Mouse (Mus musculus): Measurements from ENCODE around the gene Smg8. TPM values are rescaled to one million over a fixed set of nuclear protein-coding genes. Genes with fewer than 3 reads are reported as not detected.
A peak's percentile ranks its signal among the peaks of the same experiment; 100 is the strongest.
"Not testable (repeated sequence)": the region's sequence is repeated elsewhere in the genome, so short reads cannot be mapped to it uniquely, and the experiment has no call there.

The Smg8 gene
- polyA plus RNA-seq, 1 experiment from 2014 or later = 22.1 TPM

DNA sequence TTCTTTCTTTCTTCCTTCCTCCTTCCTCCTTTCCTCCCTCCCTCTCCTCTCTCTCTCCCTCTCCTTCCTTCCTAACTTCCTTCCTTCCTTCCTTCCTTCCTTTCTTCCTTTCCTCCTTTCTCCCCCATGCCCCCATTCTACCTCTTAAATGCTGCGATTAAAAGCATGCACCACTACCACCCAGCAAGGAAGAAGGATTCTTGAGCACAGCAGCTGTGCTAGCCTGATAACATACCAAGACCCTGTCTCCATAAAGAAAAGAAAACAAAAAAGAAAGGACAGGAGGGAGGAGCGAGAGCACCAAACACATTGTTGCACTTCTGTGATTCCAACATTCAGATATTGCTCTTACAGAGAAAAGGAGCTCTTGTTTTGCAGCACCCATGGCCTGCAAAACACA, 568 bp upstream of the Smg8 start:
- H3K9me3 ChIP-seq = no peaks in the 10 kb centered on the region
- H3K4me1 ChIP-seq (replicated peaks) = peaks cover 32% of the 10 kb centered on the region
- H3K27me3 ChIP-seq = no peaks in the 10 kb centered on the region
- 73% methylated on average over 2 of the region's 2 CpGs for WGBS
- H3K9ac ChIP-seq = peak overlapping the region; percentile 82; the same call in 1 of the 2 replicates
- peak overlapping the region; percentile 90 for H3K4me2 ChIP-seq
- no peak for ATAC-seq (ENCODE audit: low FRiP score, low read depth)
- H3K27ac ChIP-seq (replicated peaks) = no peak overlapping the region
- H3K36me3 ChIP-seq = peaks cover 21% of the 10 kb centered on the region
- H3K4me3 ChIP-seq = peak overlapping the region; percentile 88

- no peaks in the 10 kb centered on the region for H3K9me3 ChIP-seq
Observed at GRCm38 (mm10) chr11:87085461-87085860, 1.1 kb downstream of the Smg8 start.

GRCm38 (mm10) chr11:87083712-87084111, 2.9 kb downstream of the Smg8 start:
- WGBS = 74% methylated on average over 1 of the region's 1 CpGs

More at GRCm38 (mm10) chr11:87085461-87085860, 1.1 kb downstream of the Smg8 start:
- peak overlapping the region; percentile 88 for H3K4me3 ChIP-seq
- peaks cover 34% of the 10 kb centered on the region for H3K4me1 ChIP-seq (replicated peaks)
- peaks cover 27% of the 10 kb centered on the region for H3K36me3 ChIP-seq
- H3K27me3 ChIP-seq = no peaks in the 10 kb centered on the region
- 92% methylated on average over 13 of the region's 13 CpGs for WGBS
- peak overlapping the region; percentile 82; the same call in 1 of the 2 replicates for H3K9ac ChIP-seq
- H3K4me2 ChIP-seq = peak overlapping the region; percentile 90
- no peak overlapping the region for H3K27ac ChIP-seq (replicated peaks)
- no peak for ATAC-seq (ENCODE audit: low FRiP score, low read depth)

GRCm38 (mm10) chr11:87073866-87074440, 12.6 kb downstream of the Smg8 start, which contains the start of gene Gdpd1:
Gdpd1 (minus strand) TSS chr11:87074062.
- no peaks in the 10 kb centered on the region for H3K27me3 ChIP-seq
- peak within 1 kb of the TSS; percentile 80 for H3K9ac ChIP-seq
- peak within 1 kb of the TSS; percentile 96 for H3K27ac ChIP-seq (replicated peaks)
- peaks cover 40% of the 10 kb centered on the region for H3K4me1 ChIP-seq (replicated peaks)
- no peaks in the 10 kb centered on the region for H3K9me3 ChIP-seq
- peak within 1 kb of the TSS; percentile 62 for H3K4me2 ChIP-seq
- under 1% methylated on average over 43 of the region's 43 CpGs for WGBS
- H3K4me3 ChIP-seq = peak within 1 kb of the TSS; percentile 82
- peaks cover 17% of the 10 kb centered on the region for H3K36me3 ChIP-seq
- ATAC-seq (ENCODE audit: low FRiP score, low read depth) = peak; percentile 97

More at GRCm38 (mm10) chr11:87083712-87084111, 2.9 kb downstream of the Smg8 start:
- H3K27me3 ChIP-seq = no peaks in the 10 kb centered on the region
- H3K9ac ChIP-seq = no peak overlapping the region
- peaks cover 39% of the 10 kb centered on the region for H3K4me1 ChIP-seq (replicated peaks)
- peak overlapping the region; percentile 90; the same call in 1 of the 2 replicates for H3K4me2 ChIP-seq
- no peaks in the 10 kb centered on the region for H3K9me3 ChIP-seq
- H3K27ac ChIP-seq (replicated peaks) = no peak overlapping the region
- H3K36me3 ChIP-seq = peaks cover 40% of the 10 kb centered on the region
- H3K4me3 ChIP-seq = no peak overlapping the region
- no peak for ATAC-seq (ENCODE audit: low FRiP score, low read depth)

DNA sequence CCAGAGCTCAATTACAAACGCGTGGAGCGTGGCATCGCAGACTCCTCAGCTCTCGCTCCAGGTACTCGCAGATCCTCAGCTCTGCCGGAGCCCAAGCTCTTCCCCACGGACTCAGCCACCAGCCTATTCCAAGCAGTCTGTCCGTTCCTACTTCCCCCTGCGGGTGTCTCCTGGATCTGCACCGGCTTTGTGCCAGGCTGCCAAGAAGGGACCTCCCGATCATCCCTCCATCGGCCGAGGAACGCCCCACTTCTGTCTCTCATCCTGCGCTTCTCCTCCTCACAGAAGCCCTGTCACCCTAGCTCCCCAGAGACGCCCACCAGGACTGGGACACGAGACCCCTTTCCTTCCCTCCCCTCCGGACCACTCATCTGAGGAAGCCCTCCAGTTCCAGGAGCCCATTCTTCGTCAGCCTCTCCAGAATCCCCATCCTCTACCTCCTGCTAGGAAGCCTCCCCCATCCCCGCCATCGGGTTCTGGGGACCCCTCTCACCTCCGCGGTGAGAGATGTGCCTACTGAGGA, 13.2 kb downstream of the Smg8 start:
- WGBS = under 1% methylated on average over 24 of the region's 24 CpGs
- peaks cover 44% of the 10 kb centered on the region for H3K4me1 ChIP-seq (replicated peaks)

DNA sequence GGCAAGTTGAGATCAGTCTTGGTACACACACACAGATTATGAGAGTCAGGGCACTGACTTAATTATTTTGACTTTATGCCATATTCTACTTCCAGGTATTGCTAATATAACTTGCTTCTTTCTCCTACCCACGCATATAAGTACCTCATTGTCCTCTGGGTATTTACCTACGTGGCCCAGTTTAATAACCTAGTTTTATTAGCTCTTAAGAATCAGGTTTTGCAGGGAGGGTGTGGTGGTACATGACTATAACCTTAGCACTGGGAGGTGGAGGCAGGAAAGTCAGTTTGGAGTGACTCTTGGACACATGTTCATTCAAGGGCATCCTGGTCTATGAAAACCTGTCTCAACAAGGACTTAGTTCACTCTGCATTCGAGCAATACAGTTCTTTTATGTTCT, 24.5 kb downstream of the Smg8 start:
- no peaks in the 10 kb centered on the region for H3K27me3 ChIP-seq
- H3K4me2 ChIP-seq = no peak overlapping the region
- WGBS = 78% methylated on average over 3 of the region's 3 CpGs
- H3K36me3 ChIP-seq = peaks cover 44% of the 10 kb centered on the region
- H3K27ac ChIP-seq (replicated peaks) = no peak overlapping the region
- H3K4me1 ChIP-seq (replicated peaks) = no peaks in the 10 kb centered on the region
- no peak for ATAC-seq (ENCODE audit: low FRiP score, low read depth)
- H3K9me3 ChIP-seq = no peaks in the 10 kb centered on the region
- no peak overlapping the region for H3K9ac ChIP-seq
- H3K4me3 ChIP-seq = no peak overlapping the region

More for the DNA sequence above, 13.2 kb downstream of the Smg8 start:
- Histone ChIP-seq H3K27me3 (no peaks in the 10 kb centered on the region), H3K9ac (peak overlapping the region; percentile 80), H3K4me2 (peak overlapping the region; percentile 62), H3K36me3 (peaks cover 14% of the 10 kb centered on the region), H3K27ac (replicated peaks) (peak overlapping the region; percentile 96), H3K4me3 (peak overlapping the region; percentile 82), H3K9me3 (no peaks in the 10 kb centered on the region)
- peak; percentile 79 for ATAC-seq (ENCODE audit: low FRiP score, low read depth)

- Histone ChIP-seq H3K4me3 (no peak overlapping the region), H3K4me2 (no peak overlapping the region), H3K9me3 (no peaks in the 10 kb centered on the region), H3K9ac (no peak overlapping the region), H3K4me1 (replicated peaks) (no peaks in the 10 kb centered on the region), H3K36me3 (peaks cover 59% of the 10 kb centered on the region), H3K27me3 (no peaks in the 10 kb centered on the region), H3K27ac (replicated peaks) (no peak overlapping the region)
- ATAC-seq (ENCODE audit: low FRiP score, low read depth) = no peak
- 96% methylated on average over 2 of the region's 2 CpGs for WGBS
Observed at GRCm38 (mm10) chr11:87060410-87060809, 26.2 kb downstream of the Smg8 start.

DNA sequence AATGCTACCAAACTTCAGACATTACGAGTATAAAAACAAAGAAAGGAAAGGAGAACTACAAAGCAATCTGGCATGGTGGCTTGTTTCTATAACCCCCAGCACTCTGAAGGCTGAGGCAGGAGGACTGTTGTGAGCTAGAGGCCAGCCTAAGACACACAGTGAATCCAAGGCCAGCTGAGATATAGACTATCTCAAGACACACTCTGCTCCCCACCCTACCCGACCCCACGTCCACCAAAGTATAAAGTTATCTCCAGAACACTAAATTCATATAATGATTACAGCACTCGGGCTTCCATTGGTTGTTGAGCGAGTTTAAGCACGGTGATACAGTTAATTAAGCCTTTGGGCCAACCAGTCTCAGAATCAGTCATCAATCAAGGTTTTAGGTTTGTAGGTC, 30.3 kb downstream of the Smg8 start:
- Histone ChIP-seq H3K4me1 (replicated peaks) (no peaks in the 10 kb centered on the region), H3K9me3 (no peaks in the 10 kb centered on the region), H3K27ac (replicated peaks) (no peak overlapping the region), H3K4me3 (no peak overlapping the region), H3K36me3 (peaks cover 66% of the 10 kb centered on the region), H3K4me2 (no peak overlapping the region), H3K27me3 (no peaks in the 10 kb centered on the region), H3K9ac (no peak overlapping the region)
- WGBS = 92% methylated on average over 6 of the region's 6 CpGs
- no peak for ATAC-seq (ENCODE audit: low FRiP score, low read depth)

DNA sequence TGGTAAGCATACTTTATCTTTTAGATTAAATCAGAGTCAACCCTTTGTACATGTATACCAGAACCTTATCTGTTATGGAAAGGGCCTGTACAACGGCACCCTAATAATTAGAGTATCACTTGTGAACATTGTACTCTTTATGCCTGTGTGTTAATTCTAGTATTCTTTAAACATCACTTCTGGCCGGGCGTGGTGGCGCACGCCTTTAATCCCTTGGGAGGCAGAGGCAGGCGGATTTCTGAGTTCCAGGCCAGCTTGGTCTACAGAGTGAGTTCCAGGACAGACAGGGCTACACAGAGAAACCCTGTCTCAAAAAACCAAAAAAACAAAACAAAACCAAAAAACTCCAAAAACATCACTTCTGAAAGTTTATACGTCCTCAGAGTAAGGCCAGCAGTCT, 37.7 kb downstream of the Smg8 start:
- ATAC-seq (ENCODE audit: low FRiP score, low read depth) = not testable (repeated sequence)
- H3K36me3 ChIP-seq = peaks cover 67% of the 10 kb centered on the region
- WGBS = 92% methylated on average over 7 of the region's 7 CpGs

DNA sequence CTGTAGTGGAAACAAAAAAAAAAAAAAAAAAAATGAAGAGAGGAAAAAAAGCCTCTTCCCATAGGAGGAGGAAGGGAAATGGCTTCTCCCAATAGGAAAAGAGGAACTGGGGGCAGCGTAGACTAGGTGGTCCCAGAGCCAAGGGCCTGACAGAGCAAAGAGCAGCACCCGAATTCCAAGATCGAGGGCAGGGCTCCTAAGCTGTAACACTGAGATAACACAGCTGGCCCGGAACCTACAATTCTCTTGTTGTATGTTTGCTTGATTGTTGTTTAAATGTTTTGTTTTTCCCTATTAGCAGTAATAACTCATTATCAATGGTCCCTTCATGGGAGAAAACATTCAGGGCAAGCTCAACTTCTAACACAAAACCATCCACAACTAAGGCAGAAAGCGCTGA, 39.6 kb downstream of the Smg8 start:
- no peaks in the 10 kb centered on the region for H3K4me1 ChIP-seq (replicated peaks)
- no peak overlapping the region for H3K4me3 ChIP-seq
- 92% methylated on average over 5 of the region's 5 CpGs for WGBS
- no peaks in the 10 kb centered on the region for H3K9me3 ChIP-seq
- no peak for ATAC-seq (ENCODE audit: low FRiP score, low read depth)
- no peak overlapping the region for H3K9ac ChIP-seq
- no peak overlapping the region for H3K4me2 ChIP-seq
- no peak overlapping the region for H3K27ac ChIP-seq (replicated peaks)
- H3K36me3 ChIP-seq = peaks cover 77% of the 10 kb centered on the region
- H3K27me3 ChIP-seq = no peaks in the 10 kb centered on the region

More for the DNA sequence above, 37.7 kb downstream of the Smg8 start:
- H3K4me2 ChIP-seq; H3K9ac ChIP-seq; H3K27me3 ChIP-seq; H3K4me3 ChIP-seq; H3K9me3 ChIP-seq; H3K27ac ChIP-seq (replicated peaks); H3K4me1 ChIP-seq (replicated peaks): not testable (repeated sequence)

DNA sequence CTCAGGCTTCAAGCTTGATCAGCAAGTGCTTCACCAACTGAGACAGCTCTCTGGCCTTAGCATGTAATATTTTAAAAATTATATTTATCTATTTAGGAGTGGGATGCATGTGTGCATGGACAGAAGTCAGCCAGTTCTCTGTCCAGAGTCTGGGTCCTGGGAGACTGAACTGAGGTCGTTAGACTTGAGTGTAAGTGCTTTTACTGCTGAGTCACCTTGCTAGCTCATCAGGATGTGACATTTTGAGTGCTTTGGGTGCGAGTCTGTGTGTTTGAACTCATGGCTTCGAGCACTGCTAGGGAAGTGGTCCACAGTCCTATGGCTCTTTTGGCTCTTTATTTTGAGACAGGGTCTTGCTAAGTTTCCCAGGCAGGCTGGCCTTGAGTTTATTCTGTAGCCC, 43.5 kb downstream of the Smg8 start:
- no peak for ATAC-seq (ENCODE audit: low FRiP score, low read depth)
- Histone ChIP-seq H3K27ac (replicated peaks) (no peak overlapping the region), H3K9me3 (no peaks in the 10 kb centered on the region), H3K9ac (no peak overlapping the region), H3K4me1 (replicated peaks) (no peaks in the 10 kb centered on the region), H3K36me3 (peaks cover 86% of the 10 kb centered on the region), H3K4me3 (no peak overlapping the region), H3K4me2 (no peak overlapping the region), H3K27me3 (no peaks in the 10 kb centered on the region)
- 89% methylated on average over 3 of the region's 3 CpGs for WGBS

DNA sequence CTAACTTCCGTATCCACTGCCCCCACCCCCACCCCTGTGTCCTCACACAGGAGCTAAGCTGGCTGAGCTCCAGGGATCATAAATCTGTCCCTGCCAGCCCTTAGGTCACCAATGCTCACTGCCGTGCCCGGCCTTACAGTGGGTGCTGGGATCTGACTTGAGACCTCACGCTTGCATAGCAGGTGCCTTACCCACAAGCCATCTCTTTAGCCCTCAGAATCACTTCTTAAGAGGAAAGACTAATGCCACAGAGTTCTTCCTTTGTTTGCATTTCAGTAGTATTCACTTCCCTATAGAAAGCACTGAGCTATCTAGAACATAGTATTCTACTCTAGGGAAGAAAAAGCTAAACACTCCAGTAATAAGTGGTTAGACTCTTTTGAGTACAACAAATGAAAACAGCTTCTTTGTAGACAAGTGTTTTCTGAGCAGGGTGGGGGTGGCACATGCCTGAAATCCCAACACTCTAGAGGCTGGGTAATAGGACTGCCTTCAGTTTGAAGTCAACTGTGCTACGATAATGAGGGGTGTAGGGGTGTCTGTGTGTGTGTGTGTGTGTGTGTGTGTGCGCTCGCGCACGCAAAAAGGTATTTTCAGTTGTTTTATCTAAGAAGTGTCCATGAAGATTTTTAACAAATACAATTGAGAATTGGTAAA, 47.1 kb downstream of the Smg8 start:
- H3K4me1 ChIP-seq (replicated peaks) = no peaks in the 10 kb centered on the region
- no peak overlapping the region for H3K9ac ChIP-seq
- H3K4me3 ChIP-seq = no peak overlapping the region
- ATAC-seq (ENCODE audit: low FRiP score, low read depth) = no peak
- no peak overlapping the region for H3K27ac ChIP-seq (replicated peaks)
- H3K27me3 ChIP-seq = no peaks in the 10 kb centered on the region
- 82% methylated on average over 9 of the region's 9 CpGs for WGBS
- no peak overlapping the region for H3K4me2 ChIP-seq
- peaks cover 85% of the 10 kb centered on the region for H3K36me3 ChIP-seq
- H3K9me3 ChIP-seq = no peaks in the 10 kb centered on the region
